Mouse (Mus musculus) regulatory T cell (primary cell): Measurements from ENCODE around the gene Zcchc24.

Experiments
- in situ Hi-C: fragments of 300-600 bp; cut with MboI, MseI; formaldehyde crosslinking; loops from one replicate; pipeline ENCODE4 v1.15.1; 2025; ENCODE audit warnings: high pct_unique_total_duplicates

Zcchc24 gene

DNA sequence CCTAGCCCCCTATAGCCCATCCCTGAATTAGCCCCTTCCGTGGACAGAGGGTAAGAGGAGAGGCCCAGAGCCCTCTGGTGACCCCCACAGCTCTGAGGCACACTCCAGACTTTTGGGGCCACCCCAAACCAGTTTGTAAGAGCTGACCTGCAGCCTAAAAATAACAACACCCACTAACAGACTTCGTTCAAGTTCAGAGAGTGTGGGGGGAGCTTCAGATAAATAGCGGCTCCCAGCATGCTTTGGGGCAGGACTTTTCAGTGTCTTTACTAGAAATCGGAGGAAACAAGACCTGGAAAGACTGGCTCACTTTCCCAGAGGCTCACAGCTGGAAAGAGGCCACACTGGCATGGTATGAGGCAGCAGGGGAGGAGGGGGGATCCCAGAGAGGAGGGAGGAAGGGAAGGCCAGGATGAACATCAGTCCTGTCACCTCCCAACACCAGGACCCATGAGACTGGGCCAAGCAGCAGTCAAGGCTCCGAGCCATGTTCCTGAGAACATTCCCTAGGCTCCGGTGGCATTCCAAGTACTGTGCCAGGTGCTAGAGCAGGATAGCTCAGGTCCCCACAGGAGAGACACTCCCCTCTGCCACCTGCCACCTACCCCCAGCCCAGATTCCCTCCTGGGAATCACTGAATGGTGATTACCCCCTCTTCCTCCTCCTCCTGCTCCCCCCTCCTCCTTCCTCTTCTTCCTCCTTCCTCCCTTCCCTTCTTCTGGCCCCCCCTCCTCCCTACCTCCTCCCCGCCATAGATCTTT is 20.7 kb downstream of the Zcchc24 start:
- in situ Hi-C loops = no loop called here

DNA sequence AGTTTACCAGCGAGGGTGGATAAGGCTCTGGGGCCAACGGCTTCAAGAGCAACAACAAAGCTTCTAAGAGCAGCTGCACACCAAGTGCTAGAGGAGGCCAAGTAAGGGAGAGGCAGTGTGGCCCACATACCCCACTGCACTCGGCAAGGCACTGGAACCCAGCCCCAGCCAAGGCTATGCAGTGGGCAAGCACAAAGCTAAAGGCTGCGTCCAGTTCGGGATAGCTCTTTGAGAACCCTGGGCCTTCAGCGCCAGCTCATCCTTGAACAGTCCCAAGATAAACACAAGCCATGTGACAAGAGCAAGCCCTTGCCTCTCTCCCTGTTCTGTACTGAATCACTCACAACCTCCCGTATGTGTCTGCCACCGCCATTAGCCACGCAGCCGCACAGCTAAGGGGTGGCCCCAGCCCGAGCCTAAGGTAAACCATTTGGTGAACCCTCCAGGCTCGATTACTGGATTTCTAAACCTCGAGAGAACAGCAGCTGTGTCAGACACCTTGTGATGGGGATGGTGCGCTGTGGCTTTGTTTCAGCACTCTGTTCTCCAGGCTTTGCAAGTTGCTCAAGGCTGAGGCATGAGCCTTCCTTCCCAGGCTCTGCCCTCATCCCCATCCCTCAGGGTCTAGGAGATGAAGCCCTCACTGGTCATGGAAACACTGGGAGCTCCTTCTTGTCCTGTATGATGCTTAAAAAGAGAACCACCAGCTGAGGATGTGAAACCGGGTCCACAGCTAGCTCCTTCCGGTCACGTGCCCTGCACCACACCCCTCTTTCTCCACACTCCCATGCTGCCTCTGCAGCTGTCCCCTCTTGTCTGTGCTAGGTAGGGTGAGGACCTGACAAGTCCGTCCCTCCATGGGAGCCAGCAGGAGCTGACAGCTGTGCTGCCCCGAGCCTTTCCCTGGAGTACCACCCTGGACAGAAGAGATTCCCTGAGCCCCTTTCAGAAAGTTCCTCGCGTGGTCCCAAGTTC is 21.6 kb downstream of the Zcchc24 start:
- in situ Hi-C loops = no loop called here

DNA sequence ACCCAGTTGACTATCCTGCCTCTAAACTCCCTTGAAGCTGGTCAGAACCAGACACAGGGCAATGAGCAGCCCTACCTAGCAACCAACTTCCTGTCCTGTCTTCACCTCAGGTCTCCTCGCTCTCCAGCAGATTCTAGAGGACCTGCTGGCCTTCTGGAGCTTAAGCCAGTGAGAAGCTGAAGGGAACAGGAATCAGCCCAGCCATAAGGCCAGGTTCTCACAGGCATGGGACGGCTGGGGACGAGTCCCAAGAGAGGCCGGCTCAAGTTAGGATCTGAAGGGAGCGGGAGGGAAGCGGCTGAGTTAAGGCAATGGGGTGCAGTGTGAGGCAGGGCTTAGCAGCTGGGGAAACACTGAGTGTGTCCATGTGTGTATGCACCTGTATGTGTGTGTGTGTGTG is 22.5 kb downstream of the Zcchc24 start:
- in situ Hi-C loops = no loop called here

DNA sequence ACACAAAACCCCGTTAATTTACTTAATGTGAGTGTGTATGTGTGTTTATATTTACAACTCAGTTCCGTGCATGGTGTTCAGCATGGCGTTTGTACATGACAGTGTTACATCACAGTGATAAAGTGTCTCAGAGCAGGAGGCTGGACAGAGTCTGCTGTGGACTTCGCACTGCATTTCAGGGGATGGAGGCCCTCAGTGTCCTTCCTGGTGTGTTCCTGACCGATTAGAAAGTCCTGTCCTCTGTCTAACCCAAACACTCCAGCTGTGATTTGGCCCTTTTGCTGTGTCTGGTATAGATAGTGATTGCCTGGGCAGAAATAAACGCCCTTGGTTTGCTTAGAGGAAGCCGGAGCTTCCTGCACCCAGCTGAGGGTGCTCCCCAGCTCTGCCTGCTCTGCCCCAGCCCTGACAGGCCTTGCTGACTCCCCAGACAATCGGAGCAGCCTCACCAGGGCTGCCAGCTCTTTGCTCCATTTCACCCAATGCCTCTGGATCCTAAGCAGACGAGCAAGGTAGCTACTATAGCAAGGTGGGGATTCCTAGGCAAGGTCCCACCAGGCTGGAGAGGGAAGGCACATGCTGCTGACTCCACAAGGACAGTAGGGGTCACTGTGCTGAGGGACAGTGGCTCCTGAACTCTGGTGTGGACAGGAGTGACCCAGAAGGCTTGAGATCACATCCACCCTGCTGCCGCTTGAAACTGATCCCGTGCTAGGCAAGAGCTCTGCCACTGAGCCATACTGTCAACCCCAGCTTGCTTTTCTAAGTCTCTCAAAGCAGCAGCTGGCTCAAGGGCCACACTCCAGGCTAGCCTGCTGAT is 23.3 kb downstream of the Zcchc24 start:
- in situ Hi-C loops = no loop called here

DNA sequence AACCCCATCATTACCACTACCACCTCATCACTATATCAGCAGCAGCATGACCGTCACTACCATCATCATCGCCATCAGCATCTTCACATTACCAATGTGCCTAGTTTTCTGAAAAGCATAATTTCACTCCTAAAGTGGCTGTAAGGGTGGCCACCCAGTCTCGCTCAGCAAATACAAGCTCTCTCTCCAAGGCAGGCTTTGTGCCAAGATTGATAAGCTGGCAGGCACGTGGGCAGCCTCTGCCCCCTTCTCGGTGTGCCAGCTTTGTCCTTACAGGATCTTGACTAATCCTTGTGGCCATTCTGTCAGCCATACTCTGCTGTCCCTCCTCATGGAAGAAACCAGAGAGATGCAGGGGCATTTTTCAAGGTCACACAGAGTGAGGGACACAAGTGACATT is 25.9 kb downstream of the Zcchc24 start:
- in situ Hi-C loops = no loop called here

DNA sequence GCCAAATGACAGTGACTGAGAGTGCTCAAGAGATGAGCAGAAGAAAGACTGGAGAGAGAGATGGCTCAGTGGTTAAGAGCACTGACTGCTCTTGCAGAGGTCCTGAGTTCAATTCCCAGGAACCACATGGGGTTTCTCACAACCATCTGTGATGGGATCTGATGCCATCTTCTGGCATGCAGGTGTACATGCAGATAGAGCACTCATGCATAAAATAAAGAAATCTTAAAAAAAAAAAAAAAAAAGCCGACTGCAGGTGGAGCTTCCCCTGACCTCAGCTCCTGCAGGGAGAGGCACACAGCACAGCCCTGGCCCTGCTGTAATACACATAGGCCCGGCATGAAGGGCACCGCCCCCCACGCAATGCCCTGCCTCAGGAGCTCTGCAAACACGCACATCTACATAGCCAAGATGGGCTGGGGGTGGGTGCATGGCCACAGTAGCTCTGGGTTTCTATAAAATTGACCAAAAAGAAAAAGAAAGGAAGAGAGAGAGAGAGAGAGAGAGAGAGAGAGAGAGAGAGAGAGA is 26.9 kb downstream of the Zcchc24 start:
- in situ Hi-C loops = no loop called here

DNA sequence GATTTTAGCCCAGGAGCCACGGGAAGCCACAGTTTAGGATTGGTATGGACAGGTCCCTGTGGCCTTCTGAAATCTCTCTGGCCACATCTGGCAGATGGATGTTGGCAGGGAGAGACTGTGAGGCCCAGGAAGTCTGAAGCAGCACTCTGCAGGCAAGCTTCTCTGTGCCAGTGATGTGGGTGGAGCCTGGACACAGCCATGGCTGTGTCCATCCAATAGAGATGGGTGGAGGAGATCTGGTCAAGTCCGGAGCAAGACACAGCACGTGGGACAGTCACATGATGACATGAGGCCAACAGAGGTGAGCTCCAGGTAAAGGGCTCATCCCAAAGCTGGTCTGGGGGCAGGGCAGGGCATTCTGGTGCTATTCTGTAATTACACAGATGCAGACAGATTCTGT is 27.6 kb downstream of the Zcchc24 start:
- in situ Hi-C loops = no loop called here

DNA sequence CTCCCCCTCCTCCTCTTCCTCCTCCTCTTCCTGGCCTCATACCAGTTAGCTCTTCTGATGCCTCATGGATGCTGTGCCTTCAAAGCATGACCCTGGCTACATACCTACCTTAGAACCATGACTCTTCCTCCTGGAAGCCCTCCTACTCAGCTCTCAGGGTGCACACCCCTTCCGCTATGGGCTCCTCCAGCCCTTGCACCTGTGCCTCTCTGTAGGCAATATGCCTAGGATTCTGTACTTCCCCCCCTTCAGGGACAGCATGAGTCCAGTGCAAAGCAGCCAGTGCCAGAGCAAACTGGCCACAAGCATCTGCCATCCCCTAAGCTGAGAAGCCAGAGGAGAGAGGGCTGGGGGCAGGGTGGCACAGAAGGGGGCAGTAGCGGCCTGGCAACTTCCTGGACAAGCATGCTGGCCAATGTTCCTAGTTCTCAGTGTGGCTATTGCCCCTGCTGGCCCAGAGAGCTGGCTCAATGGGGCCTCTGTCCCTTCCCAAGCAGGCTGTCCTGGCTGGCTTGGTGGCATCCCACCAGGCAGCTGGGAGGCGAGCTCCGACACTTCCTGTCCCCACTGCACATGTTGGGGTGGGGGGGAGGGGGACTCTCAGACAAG is 28.8 kb downstream of the Zcchc24 start:
- in situ Hi-C loops = no loop called here

DNA sequence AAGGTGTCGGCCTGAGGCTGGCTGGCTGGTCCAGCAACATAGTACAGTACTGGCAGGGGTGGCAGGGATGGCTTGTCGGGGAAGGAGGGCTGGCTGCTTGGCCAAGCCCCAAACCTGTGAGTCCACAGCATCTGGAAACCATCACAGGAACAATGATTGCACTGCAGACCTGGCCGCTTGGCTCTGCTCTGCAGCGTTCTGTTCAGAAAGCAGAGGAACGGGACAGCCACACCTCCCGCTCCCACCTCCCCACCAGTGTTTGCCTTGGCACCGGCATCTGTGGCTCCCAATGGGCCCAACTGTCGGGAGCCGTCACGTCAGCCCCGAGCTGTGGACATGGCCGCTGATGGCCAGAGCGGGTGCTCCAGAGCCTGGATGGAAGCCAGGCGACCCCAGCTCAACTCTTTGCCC is 30.2 kb downstream of the Zcchc24 start:
- in situ Hi-C loops = no loop called here

DNA sequence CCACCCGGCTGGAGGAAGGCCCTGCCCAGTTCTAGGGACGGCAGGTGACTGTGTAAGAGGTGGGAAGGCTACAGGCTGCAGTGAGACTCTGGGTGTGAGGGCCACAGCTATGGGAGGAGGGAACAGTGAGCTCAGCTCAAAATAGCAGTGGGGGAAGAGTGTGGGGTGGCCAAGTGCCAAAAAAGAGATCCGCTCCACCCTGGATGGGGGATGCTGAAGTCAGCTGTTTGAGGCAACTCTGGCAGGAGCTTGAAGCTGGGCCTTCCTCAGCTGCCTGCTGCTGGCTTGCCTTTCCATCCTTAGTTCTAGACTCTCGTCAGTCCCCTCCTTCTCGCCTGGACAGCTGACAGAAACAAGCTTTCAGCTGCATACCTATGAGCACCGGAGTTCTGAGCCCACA is 32.2 kb downstream of the Zcchc24 start:
- in situ Hi-C loops = no loop called here

DNA sequence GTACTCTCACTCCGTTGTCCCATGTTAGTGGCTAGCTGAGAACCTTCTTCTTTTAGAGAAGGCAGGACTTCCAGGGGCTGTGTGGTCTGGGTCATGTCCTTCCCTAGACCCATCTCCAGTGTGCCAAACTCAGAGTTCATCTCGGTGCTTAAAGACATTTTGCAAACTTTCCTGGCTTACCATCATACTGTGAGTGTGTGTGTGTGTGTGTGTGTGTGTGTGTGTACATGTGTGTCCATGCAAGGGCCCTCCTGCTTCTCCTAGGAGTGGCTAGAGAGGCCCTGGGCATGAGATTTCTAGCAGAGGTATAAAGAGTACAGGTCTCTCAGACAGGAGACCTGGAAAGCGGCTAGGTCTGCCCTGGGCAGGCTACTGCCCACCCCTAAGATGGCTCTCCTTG is 32.7 kb downstream of the Zcchc24 start:
- in situ Hi-C loops = no loop called here

DNA sequence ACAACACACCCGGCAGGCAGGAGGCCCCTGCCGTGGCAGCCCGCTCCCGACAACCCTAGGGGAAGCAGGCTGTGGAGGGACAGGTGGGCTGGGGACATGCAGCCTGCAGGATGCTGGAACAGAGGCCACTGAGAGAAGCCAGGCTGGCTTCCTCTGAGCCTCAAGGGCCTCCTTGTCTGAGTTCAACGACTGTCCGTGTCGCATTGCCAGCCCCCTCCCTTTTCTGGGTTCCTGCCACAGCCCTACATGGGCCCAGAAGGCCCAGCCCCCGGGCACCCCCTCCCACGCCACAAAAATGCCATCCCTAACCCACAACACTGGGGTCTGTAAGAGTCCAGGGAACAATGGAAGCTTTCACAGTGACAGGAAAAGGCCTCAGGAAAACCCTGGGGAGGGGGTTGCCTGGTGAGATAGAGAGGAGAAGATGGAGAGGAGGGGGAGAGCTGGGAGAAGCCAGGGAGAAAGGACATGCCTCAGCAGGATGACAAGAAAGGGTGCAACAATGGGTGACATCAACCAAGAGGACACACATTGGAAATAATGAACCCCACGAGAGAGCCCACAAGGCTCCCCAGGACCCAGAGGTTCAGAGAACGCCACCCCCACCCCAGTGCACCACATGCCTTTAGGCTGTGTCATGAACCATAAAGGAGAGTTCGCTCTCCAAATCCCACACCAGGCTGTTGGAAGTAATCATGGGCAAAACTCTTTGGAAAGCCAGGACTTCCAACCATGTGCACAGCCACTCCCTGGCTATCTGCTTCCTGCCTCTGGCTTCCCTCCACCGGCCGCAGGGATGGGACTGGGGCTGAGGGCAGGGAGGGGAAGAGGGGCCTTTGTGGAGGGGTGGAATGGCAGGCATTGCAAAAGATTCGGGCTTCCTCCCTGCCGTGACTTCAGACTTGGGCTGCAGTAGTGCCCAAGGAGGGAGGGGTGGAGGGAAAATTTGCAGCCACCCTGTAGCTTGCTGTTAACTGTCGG is 33.8 kb downstream of the Zcchc24 start:
- in situ Hi-C loops = no loop called here

DNA sequence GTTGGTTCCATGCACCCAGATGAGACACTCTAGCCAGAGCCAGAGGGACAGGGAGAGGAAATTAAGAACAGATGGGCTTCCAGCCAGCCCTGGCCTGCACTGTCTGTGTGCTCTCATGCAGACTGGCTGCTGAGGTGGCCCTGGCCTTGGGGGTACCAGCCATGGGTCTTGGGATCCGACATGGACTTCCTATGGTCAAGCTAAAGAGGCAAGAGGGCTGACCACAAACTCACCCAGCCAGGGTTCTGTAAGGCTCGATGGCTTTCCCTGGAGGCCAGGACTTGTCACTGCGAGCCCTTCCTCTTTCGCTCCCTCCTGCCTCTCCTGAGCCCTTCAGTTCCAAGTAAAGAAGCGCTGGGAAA is 41.7 kb downstream of the Zcchc24 start:
- in situ Hi-C loops = no loop called here

DNA sequence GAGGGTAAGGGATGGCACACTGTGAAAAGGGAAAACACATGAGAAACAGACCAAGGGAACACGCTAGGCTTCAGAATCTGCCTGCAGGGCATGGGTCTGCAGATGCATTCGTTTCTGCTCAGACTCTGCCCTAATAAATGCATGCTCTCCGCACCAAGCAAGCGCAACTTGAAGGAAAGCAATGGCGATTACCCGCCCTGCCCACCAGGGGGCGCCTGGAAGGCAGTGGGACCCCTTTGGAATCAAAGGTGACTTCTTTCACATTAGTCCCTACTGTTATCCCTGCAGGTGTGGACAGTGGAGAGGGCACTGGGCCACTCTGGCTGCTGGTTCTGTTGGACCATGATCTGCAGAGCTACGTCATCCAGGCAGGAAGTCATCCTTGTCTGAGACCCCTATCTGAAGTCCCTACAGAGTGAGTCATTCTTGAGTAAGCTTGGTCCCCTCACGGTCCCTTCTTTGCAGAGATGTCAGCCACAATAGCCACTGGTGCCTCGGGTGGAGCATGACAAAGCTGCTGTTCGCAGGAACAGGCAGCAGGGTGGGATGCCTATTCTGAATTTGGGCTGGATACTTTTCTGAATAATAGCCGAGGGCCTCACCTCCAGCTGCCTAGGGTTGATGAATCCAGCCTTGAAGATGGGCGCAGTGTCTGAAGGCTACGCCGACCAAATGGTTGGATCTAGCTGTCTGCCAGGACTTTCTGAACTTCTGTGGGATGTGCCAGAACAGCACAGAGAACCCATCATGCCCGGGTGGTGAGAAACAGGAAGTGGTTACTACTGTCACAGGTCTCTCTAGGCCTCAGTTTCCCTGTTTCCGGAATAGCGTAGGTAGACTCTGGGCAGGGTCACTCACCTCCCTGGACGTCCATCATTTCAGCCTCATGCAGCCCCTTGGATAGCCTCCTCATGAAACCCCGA is 42.4 kb downstream of the Zcchc24 start:
- in situ Hi-C loops = no loop called here

DNA sequence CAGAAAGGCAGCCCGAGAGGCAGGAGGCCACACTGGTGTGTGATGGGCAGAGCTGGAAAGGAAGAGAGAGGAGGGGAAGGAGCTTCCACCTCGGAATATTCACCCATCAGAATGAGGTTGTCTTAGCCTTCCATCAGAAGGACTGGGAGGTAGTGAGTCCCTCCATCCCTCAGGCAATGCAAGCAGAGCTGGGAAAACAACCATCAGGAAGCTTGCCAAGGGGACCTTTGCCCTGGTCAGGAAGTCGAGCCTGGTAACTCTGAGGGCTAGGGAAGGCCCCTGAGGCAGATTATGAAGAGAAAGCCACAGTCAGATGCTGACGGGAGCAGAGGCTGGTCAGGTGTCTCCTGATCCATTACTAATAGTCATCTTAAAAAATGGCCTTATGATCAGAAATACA is 43.1 kb downstream of the Zcchc24 start:
- in situ Hi-C loops = no loop called here

DNA sequence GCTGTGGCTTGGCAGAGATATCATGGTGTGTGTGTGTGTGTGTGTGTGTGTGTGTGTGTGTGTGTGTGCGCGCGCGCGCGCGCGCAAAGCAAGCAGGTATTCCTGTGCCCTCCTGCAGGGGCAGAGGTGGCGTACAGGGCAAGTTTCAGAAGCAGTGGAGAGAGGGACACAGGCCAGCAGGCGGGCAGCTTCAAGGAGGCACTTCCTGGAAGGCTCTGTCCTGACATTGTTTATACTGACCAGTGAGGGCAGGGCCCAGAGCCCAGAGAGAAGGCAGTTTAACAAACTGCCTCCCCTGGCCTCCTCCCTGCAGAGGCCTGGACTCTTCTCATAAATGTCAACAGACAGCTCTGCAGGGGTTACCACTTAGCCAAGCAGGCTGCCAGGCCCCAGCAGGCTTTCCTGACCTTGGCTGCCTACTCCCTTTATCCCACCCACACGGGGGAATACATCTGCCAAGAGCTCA is 43.8 kb downstream of the Zcchc24 start:
- in situ Hi-C loops = no loop called here

DNA sequence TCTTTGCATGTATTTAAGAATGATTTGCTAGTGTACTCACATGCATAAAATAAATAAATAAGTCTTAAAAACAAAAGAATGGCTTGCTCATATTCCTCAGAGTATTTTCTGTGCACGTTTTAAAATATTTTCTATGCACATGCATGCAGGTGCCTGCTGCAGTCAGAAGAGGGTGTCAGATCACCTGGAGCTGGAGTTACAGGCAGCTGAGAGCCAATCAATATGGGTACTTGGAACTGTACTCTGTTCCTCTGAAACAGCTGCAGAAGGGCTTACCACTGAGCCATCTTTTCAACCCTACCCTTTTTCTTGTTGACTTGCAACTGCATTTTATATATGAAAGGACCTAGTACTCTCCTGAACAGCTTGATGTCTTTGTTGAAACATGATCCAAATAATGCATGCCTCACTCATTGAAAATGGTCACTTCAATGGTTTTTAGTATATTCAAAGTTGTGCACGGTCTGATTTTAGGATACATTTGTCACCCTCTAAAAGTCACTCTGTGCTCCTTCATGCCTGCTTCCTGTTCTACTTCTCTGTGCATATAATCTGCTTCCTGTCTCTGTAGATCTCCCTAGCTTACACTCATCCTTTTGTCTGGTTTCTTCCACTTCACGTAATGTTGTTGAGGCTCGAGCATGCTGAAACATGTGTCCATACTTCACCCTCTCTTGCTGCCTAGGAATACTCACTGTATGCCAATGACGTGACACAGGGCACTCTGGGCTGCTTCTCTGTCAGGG is 47.7 kb downstream of the Zcchc24 start:
- in situ Hi-C loops = no loop called here

DNA sequence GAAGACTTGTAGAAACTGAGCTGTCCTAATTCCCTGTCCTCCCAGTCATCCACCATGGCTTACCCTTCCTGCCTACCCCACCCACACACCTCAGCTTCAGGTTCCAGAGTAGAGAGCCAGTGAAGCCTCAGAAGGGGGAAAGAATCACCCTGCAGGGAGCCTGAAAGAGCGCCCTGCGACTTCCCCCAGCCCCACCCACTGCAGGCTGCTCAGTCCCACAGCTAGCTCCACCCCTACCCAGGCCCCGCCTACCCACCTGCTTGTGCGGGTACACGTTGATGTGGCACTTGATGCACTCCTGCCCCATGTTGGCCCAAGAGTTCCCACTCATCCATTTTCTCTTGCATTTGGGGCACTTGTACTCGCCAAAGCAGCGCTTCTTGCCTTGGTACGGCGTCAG is 49.5 kb downstream of the Zcchc24 start:
- in situ Hi-C loops = no loop called here
